Mouse (Mus musculus) urinary bladder, postnatal 4 days (tissue): ENCODE measurements around the gene Mtx2.

ENCODE experiments used
- DNase-seq, 2 experiments: peaks; one replicate each; pipeline ENCODE4 v3.0.0; 2021 to 2022; ENCODE audit warnings: low spot score in 2 of 2

Gene Mtx2

GRCm38 (mm10) chr2:74917880-74918537, 92.4 kb downstream of the Mtx2 start:
- no peak for DNase-seq

- no peak for DNase-seq
Measured at GRCm38 (mm10) chr2:74925968-74926814, 100.6 kb downstream of the Mtx2 start.
